Mouse (Mus musculus) thymus, adult 2 months (tissue): ENCODE measurements around the gene Cdh4.

ENCODE experiments used
- CTCF ChIP-seq: fragments of 200-500 bp; IDR thresholded peaks from 2 replicates; pipeline ENCODE4 v1.5.1; 2012; ENCODE audit warnings: mild to moderate bottlenecking, control low read depth, low read length, moderate library complexity, borderline replicate concordance; ENCODE audit not compliant: control insufficient read depth, poor library complexity, insufficient read depth; ENCODE audit errors: extremely low read depth
- POLR2A ChIP-seq: fragments of 200-500 bp; IDR thresholded peaks from 2 replicates; pipeline ENCODE4 v1.6.1; 2012; ENCODE audit warnings: mild to moderate bottlenecking, low read length, control low read depth, moderate library complexity; ENCODE audit not compliant: control insufficient read depth, poor library complexity, insufficient read depth; ENCODE audit errors: extremely low read depth

- no peak for TF ChIP-seq CTCF
- no peak for TF ChIP-seq POLR2A
These were observed 94.5 kb downstream of the Cdh4 start for GRCm38 (mm10) chr2:179536762-179537161.
